Mouse (Mus musculus): ENCODE results near the gene Terf2.
A peak's percentile ranks its signal among the peaks of the same experiment; 100 is the strongest.
"Not testable (repeated sequence)": the region's sequence is repeated elsewhere in the genome, so short reads cannot be mapped to it uniquely, and the experiment has no call there.

The Terf2 gene

GRCm38 (mm10) chr8:107113209-107113608 lies 16.9 kb upstream of the Terf2 start:
- no peak for DNase-seq

- DNase-seq, result no peak
These were observed 15.2 kb upstream of the Terf2 start for GRCm38 (mm10) chr8:107111340-107112105.

DNA sequence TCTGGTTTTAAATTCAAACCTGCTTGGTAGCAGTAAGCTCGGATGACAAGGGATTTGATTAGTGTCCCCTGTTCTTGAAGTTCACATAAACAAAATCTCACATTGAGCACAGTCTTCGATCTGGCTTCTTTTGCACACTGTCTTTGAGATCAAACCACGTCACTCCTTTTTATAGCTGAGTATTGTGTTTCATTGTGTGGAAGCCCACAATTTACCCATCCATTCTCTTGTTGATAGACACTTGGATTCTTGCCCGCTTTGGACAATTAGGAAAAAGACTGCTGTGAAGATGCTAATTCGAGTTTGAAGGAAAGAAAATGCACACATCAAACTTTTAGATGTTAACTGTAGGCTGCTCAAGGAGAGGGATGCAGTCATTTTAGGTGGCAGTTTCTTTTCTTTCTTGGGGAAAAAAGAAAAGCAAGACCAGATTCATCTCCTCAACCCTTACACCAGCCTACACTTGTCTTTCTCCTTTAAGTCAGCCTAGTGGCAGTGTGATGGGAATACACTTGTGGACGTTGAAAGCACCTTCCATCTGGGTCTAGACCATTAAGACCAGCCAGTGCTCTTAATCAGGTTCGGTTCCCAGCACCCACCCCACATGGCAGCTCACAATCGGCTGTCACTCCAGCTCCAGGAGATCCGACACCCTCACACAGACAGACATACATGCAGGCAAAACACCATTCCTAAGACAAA lies 14.4 kb upstream of the Terf2 start:
- DNase-seq, result no peak

DNA sequence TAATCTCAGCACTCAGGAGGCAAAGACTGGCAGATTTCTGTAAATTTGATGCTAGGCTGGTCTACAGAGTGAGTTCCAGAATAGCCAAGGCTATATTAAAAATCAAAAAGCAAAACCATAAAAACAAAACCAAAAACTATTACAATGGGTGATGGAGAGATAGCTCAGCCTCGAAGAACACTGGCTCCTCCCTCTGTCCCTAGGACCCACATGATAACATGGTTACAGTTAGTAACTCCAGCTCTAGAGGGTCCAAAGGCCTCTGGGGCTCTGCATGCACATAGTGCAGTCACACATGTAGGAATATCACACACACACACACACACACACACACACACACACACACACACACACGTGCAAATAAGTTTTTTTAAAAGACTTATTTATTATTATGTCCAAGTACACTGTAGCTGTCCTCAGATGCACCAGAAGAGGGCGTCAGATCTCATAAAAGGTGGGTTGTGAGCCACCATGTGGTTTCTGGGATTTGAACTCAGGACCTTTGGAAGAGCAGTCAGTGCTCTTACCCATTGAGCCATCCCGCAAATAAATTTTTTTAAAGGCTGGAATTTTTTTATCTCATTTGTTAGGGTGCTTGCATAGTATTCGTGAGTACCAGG lies 13.6 kb upstream of the Terf2 start:
- DNase-seq, result no peak

DNA sequence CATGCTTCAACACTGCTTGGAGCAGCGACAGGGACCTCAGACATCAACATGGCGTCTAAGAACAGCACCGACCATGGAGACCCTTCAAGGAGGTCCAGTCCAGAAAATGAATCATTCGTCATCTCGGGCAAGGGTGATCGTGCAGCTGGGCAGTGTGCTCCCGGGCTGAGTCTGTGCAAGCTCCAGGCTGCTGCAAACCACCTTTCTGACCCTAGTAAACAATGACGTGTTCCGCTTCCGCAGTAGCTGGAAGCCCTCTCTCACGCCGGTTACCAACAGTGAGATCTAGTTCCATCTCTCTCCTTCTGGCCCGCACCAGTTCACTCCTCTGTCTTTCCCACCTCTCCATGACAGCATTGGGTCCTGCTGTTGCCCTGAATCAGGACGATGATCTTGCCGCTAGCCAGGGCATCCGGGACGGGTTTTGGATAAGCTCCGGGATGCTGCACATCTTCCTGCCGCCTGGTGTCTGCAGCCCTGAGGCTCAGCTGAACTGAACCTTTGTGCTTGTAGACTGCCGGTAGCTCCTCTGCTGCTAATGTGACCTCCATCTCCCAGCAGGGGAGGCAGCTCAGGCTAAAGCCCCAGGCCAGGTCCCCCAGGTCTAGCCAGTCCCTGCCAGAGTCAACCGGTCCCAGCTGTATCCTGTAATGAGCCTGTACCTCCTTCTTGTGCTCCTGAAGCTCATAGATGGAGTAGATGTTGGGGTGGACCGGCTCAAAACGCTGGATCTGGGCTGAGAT lies 12.8 kb upstream of the Terf2 start:
- no peak for DNase-seq

- DNase-seq, result not testable (repeated sequence)
These were observed 11.7 kb upstream of the Terf2 start for GRCm38 (mm10) chr8:107108089-107108488.

DNA sequence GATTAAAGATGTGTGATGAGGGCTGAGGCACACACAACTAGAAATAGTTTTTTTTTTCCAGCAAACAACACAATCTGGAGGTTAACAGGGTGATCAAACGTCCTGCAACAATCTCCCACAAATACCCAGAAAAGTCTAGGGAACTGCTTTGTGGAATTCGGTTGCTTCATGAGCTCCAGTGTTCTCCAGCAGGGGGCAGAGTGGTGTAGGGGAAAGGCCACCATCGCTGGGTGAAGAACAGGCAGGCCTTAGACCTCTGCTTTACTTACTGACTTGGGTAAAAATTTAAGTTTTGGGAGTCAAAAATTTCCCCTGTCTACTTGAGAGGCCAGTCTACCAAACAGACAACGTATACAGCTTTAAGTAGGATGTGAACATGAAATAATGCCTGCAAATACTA lies 8.2 kb upstream of the Terf2 start:
- peak; percentile 87 for DNase-seq

DNA sequence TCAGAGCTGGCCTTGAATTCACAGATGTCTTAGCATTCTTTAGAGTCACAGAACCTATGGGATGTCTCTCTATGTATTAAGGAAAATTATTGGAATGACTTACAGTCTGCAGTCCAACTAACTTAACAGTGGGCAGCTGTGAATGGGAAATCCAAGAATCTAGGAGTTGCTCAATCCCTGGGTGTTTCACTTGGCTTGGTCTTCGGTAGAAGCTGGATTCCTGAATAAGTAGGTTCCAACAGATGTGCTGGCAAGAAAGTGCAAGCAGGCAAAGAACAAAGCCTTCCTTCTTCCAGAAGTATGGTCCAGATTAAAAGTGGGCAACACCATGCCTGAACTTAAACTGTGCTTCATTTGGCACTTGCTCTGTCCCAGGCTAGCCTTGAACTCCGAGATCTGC lies 4.3 kb upstream of the Terf2 start:
- DNase-seq, result no peak

- DNase-seq, result peak; percentile 60
These were observed 506 bp downstream of the Terf2 start for GRCm38 (mm10) chr8:107095717-107096365.

DNA sequence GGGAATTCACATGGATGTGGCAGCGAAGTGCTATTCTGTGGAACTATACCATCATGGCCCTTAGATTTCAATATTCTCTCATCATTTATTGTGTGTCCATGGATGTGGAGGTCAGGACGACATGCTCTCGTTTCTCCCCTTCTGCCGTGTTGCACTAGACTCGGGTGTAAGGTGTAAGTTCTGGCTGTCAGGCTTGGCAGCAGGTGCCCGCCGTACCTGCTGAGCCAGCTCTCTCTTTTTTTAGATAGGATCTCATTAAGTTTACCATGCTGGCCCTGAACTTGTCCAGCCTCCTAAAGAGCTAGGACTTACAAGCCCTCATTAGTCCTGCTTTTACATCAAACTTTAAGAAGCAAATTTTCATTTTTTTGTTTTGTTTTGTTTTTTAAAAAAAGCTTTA lies 5.8 kb downstream of the Terf2 start:
- DNase-seq, result no peak

- no peak for DNase-seq
These were observed 7.8 kb downstream of the Terf2 start for GRCm38 (mm10) chr8:107088526-107089063.

GRCm38 (mm10) chr8:107086018-107086417 lies 10.3 kb downstream of the Terf2 start:
- DNase-seq, result no peak

DNA sequence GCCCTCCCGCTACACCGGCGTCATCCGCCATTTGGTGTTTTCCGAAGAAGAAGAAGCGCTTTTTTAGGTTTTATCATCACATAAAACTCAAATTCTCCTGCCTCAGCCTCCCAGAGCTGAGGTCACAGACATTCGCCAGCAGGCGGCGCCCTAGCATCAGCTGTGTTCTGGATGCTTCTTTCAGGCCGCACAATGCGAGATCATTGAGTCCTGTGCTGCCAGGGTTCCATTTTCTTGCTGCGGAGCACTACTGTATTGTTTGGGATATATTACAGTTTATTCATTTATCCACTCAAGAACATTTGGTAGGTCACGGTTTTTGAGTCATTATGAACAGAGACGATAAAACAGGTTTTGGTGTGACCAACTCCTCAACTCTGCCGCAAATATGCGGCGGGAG lies 11.0 kb downstream of the Terf2 start:
- DNase-seq, result no peak

GRCm38 (mm10) chr8:107076239-107076888 lies 20.0 kb downstream of the Terf2 start:
- DNase-seq, result no peak

DNA sequence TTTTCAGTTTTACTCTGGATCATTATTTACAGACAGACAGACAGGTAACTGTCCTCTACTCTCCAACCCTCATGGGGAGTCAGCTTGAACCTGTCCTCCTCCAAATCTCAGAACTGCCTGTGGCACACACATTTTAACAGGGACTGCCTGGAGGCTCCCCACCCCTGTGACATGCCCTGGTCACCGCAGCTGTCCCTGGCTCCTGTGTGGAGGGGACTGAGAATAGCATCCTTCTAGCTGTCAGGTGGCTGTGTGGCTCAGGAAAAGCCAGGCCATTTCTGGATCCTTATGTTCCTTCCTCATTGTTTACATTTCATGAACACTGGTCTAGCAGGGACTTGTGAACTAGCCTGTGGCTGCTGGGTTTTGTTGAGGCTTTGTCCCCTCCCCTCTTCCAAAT lies 22.2 kb downstream of the Terf2 start:
- DNase-seq, result no peak

GRCm38 (mm10) chr8:107073706-107074105 lies 22.6 kb downstream of the Terf2 start:
- DNase-seq, result no peak

GRCm38 (mm10) chr8:107065511-107066496 lies 30.5 kb downstream of the Terf2 start, which contains the start of gene Tmed6:
Gene Tmed6, minus strand, starts transcription at chr8:107065644.
- no peak for DNase-seq

DNA sequence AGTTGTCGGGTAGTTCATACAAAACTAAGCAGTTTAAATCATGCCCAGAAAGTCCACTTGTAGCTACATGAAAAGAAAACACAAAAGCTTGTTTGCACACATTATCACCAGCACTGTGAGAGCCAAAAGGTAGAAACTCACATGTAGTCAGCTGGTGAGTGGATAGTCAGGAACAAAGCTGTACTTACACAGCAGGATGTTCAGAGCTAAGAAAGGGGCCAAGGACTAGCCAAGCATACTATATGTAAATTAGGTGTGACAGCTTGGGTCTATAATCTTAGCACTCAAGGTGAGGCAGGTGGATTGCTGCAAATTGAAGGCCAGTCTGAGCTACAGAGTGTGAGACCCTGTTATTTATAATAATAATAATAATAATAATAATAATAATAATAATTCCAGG lies 33.7 kb downstream of the Terf2 start:
- no peak for DNase-seq

- no peak for DNase-seq
These were observed 39.4 kb downstream of the Terf2 start for GRCm38 (mm10) chr8:107056973-107057369.

Measured in embryo, embryonic 11 days (tissue).